Mouse (Mus musculus): ENCODE measurements at regions not wholly inside any gene's neighbourhood (a gene's known extent, or its start where the extent isn't known, plus 50 kb on each side); places are given as distances from the start of the nearest gene placed in this dataset.

GRCm38 (mm10) chr7:79529480-79529879 is 63.3 kb upstream of the Polg start:
- peaks cover 85% of the 10 kb centered on the region for H3K27me3 ChIP-seq (replicated peaks)
- H3K9ac ChIP-seq = no peak overlapping the region
- WGBS = 0% methylated on average over 1 of the region's 1 CpGs
- H3K4me1 ChIP-seq = no peaks in the 10 kb centered on the region
- ATAC-seq (ENCODE audit: insufficient read depth, low FRiP score, low read depth) = no peak
- no peaks in the 10 kb centered on the region for H3K9me3 ChIP-seq
- H3K27ac ChIP-seq = no peak overlapping the region
- no peak overlapping the region for H3K4me3 ChIP-seq (replicated peaks)
- H3K36me3 ChIP-seq = no peaks in the 10 kb centered on the region
- no peak overlapping the region for H3K4me2 ChIP-seq

DNA sequence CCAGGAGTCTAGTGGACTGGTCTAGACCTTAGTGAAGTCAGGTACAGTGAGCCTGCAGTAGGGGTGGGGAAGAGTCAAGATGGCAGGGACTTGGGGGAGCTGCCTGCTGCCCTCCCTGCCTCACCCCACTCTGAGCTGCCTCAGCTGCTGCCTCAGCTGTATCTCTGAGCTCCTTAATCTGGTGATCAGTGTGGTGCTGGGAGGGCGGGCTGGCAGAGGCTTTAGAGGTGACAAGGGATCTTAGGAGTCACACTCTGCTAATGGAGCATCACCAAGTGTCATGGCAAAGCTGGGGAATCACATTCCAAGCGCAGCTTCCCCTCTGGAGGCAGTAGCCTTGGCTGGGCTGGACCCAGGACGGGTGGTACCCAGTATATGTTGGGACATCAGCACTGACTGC is 61.8 kb upstream of the Polg start:
- H3K36me3 ChIP-seq = no peaks in the 10 kb centered on the region
- no peak overlapping the region for H3K27ac ChIP-seq
- no peaks in the 10 kb centered on the region for H3K4me1 ChIP-seq
- H3K9ac ChIP-seq = no peak overlapping the region
- no peak for ATAC-seq (ENCODE audit: insufficient read depth, low FRiP score, low read depth)
- no peak overlapping the region for H3K4me2 ChIP-seq
- H3K9me3 ChIP-seq = no peaks in the 10 kb centered on the region
- no peak overlapping the region for H3K4me3 ChIP-seq (replicated peaks)
- 15% methylated on average over 3 of the region's 3 CpGs for WGBS
- peaks cover 72% of the 10 kb centered on the region for H3K27me3 ChIP-seq (replicated peaks)

- Histone ChIP-seq H3K9ac (no peak overlapping the region), H3K9me3 (no peaks in the 10 kb centered on the region), H3K4me3 (replicated peaks) (no peak overlapping the region), H3K27me3 (replicated peaks) (peaks cover 56% of the 10 kb centered on the region), H3K4me1 (no peaks in the 10 kb centered on the region), H3K36me3 (no peaks in the 10 kb centered on the region), H3K4me2 (no peak overlapping the region), H3K27ac (no peak overlapping the region)
- 48% methylated on average over 14 of the region's 14 CpGs for WGBS
- no peak for ATAC-seq (ENCODE audit: insufficient read depth, low FRiP score, low read depth)
These were observed 59.8 kb upstream of the Polg start for GRCm38 (mm10) chr7:79525690-79526630.

- Histone ChIP-seq H3K9me3 (no peaks in the 10 kb centered on the region), H3K27ac (no peak overlapping the region), H3K4me2 (no peak overlapping the region), H3K9ac (no peak overlapping the region), H3K4me3 (replicated peaks) (no peak overlapping the region), H3K4me1 (peaks cover 5% of the 10 kb centered on the region; the same call in 1 of the 2 replicates), H3K27me3 (replicated peaks) (peaks cover 49% of the 10 kb centered on the region), H3K36me3 (no peaks in the 10 kb centered on the region)
- ATAC-seq (ENCODE audit: insufficient read depth, low FRiP score, low read depth) = no peak
- WGBS = 69% methylated on average over 10 of the region's 10 CpGs
These were observed 58.8 kb upstream of the Polg start for GRCm38 (mm10) chr7:79524921-79525320.

GRCm38 (mm10) chr7:79523696-79524095 is 57.5 kb upstream of the Polg start:
- H3K4me3 ChIP-seq (replicated peaks) = no peak overlapping the region
- H3K4me2 ChIP-seq = no peak overlapping the region
- H3K9ac ChIP-seq = no peak overlapping the region
- H3K36me3 ChIP-seq = no peaks in the 10 kb centered on the region
- H3K27me3 ChIP-seq (replicated peaks) = peaks cover 48% of the 10 kb centered on the region
- H3K4me1 ChIP-seq = peaks cover 7% of the 10 kb centered on the region; the same call in 1 of the 2 replicates
- no peak; the same call in 1 of the 2 replicates for ATAC-seq (ENCODE audit: insufficient read depth, low FRiP score, low read depth)
- 56% methylated on average over 4 of the region's 4 CpGs for WGBS
- H3K9me3 ChIP-seq = no peaks in the 10 kb centered on the region
- no peak overlapping the region for H3K27ac ChIP-seq

DNA sequence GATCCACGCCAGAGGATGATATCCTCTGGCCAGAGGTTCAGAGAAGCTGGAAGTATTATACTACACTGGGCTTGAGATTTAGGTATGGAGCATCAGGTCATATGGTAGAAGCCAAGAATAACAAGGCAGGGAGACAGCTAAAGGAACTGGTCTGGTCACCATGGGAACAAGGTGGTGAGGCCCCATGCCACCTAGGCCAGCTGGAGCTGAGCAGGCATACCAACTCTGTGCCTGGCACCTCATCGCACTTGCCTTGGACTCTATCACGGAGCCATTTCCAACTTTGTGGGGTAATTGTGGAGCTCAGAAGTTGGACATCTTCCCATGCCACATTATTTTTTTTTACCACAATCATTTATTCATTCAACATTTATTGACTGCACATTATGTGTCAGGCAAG is 55.9 kb upstream of the Polg start:
- peaks cover 7% of the 10 kb centered on the region; the same call in 1 of the 2 replicates for H3K4me1 ChIP-seq
- H3K9ac ChIP-seq = no peak overlapping the region
- no peak overlapping the region for H3K4me2 ChIP-seq
- H3K27ac ChIP-seq = no peak overlapping the region
- no peak for ATAC-seq (ENCODE audit: insufficient read depth, low FRiP score, low read depth)
- peaks cover 47% of the 10 kb centered on the region for H3K27me3 ChIP-seq (replicated peaks)
- 75% methylated on average over 3 of the region's 3 CpGs for WGBS
- no peaks in the 10 kb centered on the region for H3K36me3 ChIP-seq
- no peaks in the 10 kb centered on the region for H3K9me3 ChIP-seq
- H3K4me3 ChIP-seq (replicated peaks) = no peak overlapping the region

GRCm38 (mm10) chr7:79521259-79521658 is 55.1 kb upstream of the Polg start:
- no peak overlapping the region for H3K4me3 ChIP-seq (replicated peaks)
- ATAC-seq (ENCODE audit: insufficient read depth, low FRiP score, low read depth) = no peak
- H3K36me3 ChIP-seq = no peaks in the 10 kb centered on the region
- H3K9me3 ChIP-seq = no peaks in the 10 kb centered on the region
- no peak overlapping the region for H3K9ac ChIP-seq
- no peak overlapping the region for H3K4me2 ChIP-seq
- peaks cover 7% of the 10 kb centered on the region; the same call in 1 of the 2 replicates for H3K4me1 ChIP-seq
- 42% methylated on average over 5 of the region's 5 CpGs for WGBS
- H3K27me3 ChIP-seq (replicated peaks) = peaks cover 46% of the 10 kb centered on the region
- H3K27ac ChIP-seq = no peak overlapping the region

- no peak overlapping the region for H3K4me3 ChIP-seq (replicated peaks)
- no peak for ATAC-seq (ENCODE audit: insufficient read depth, low FRiP score, low read depth)
- no peak overlapping the region for H3K9ac ChIP-seq
- no peak overlapping the region for H3K4me2 ChIP-seq
- 23% methylated on average over 2 of the region's 2 CpGs for WGBS
- no peak overlapping the region for H3K27ac ChIP-seq
- peaks cover 53% of the 10 kb centered on the region for H3K27me3 ChIP-seq (replicated peaks)
- no peaks in the 10 kb centered on the region for H3K36me3 ChIP-seq
- no peaks in the 10 kb centered on the region for H3K9me3 ChIP-seq
- peaks cover 10% of the 10 kb centered on the region for H3K4me1 ChIP-seq
These were observed 54.1 kb upstream of the Polg start for GRCm38 (mm10) chr7:79520222-79520710.

- Histone ChIP-seq H3K27ac (no peak overlapping the region), H3K4me3 (replicated peaks) (no peak overlapping the region), H3K4me2 (no peak overlapping the region), H3K9me3 (no peaks in the 10 kb centered on the region), H3K27me3 (replicated peaks) (peaks cover 58% of the 10 kb centered on the region), H3K9ac (no peak overlapping the region), H3K4me1 (peaks cover 13% of the 10 kb centered on the region), H3K36me3 (no peaks in the 10 kb centered on the region)
- ATAC-seq (ENCODE audit: insufficient read depth, low FRiP score, low read depth) = no peak
- 73% methylated on average over 7 of the region's 7 CpGs for WGBS
These were observed 52.8 kb upstream of the Polg start for GRCm38 (mm10) chr7:79518928-79519327.

GRCm38 (mm10) chr7:79517581-79518337 is 51.6 kb upstream of the Polg start:
- ATAC-seq (ENCODE audit: insufficient read depth, low FRiP score, low read depth) = no peak
- Histone ChIP-seq H3K36me3 (no peaks in the 10 kb centered on the region), H3K9ac (no peak overlapping the region), H3K27me3 (replicated peaks) (peaks cover 69% of the 10 kb centered on the region), H3K9me3 (no peaks in the 10 kb centered on the region), H3K4me2 (no peak overlapping the region), H3K4me1 (peaks cover 13% of the 10 kb centered on the region), H3K4me3 (replicated peaks) (no peak overlapping the region), H3K27ac (no peak overlapping the region)
- 54% methylated on average over 5 of the region's 5 CpGs for WGBS

DNA sequence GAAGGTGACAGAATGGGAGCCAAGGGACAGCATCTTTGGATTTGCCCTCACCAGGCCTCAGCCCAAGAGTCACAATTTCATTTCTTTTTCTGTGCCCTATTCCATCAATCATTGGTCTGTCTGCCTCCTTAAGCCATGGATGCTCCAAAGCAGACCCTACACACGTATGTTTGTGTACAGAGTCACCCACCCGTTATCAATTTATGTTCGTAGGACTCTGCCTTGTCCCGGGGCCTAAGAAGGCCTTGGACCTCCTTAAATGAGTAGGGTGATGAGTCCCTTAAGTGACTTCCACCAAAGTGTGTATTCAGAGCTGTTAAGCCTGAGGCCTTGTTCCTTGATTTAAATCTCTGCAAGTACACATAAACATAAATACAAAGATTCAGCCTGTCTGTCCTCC is 50.1 kb upstream of the Polg start:
- H3K4me3 ChIP-seq (replicated peaks) = no peak overlapping the region
- no peak overlapping the region for H3K4me2 ChIP-seq
- WGBS = 87% methylated on average over 4 of the region's 4 CpGs

More for the DNA sequence above, 50.1 kb upstream of the Polg start:
- H3K27me3 ChIP-seq (replicated peaks) = peaks cover 81% of the 10 kb centered on the region
- no peak overlapping the region for H3K27ac ChIP-seq
- no peaks in the 10 kb centered on the region for H3K9me3 ChIP-seq
- H3K9ac ChIP-seq = no peak overlapping the region
- H3K36me3 ChIP-seq = no peaks in the 10 kb centered on the region
- no peak for ATAC-seq (ENCODE audit: insufficient read depth, low FRiP score, low read depth)
- H3K4me1 ChIP-seq = peaks cover 13% of the 10 kb centered on the region

All from stomach, embryonic 15.5 days (tissue).